Mouse (Mus musculus): Measurements from ENCODE around the gene Lrmda. TPM values are rescaled to one million over a fixed set of nuclear protein-coding genes. Genes with fewer than 3 reads are reported as not detected.

Lrmda gene
- total and polyA plus RNA-seq, 3 experiments = 5.1 to 5.9 TPM; not detected in 1

- H3K9ac ChIP-seq (ENCODE audit: control insufficient read depth, low read depth, low read length, poor library complexity, severe bottlenecking) = no peak overlapping the region
- H3K27ac ChIP-seq (ENCODE audit: control insufficient read depth, low read depth, low read length) = no peak overlapping the region
- no peaks in the 10 kb centered on the region for H3K79me2 ChIP-seq (ENCODE audit: control insufficient read depth, insufficient read depth, low read length, poor library complexity)
- H3K27me3 ChIP-seq (ENCODE audit: control insufficient read depth in 1 of 2, insufficient read depth in 2 of 2, low read length in 2 of 2) = no peaks in the 10 kb centered on the region
- TF ChIP-seq JUND (IDR thresholded peaks at IDR 0.05; ENCODE audit: low read depth, low read length) (no peak), CTCF (IDR thresholded peaks at IDR 0.05 in 2 of 3, conservative IDR thresholded peaks at IDR 0.05 in 1 of 3; ENCODE audit: control insufficient read depth in 1 of 3, insufficient read depth in 1 of 3, low read depth in 2 of 3, low read length in 3 of 3, poor library complexity in 1 of 3, severe bottlenecking in 1 of 3) (no peak), SIN3A (IDR thresholded peaks at IDR 0.05; ENCODE audit: low read length) (no peak), TCF12 (IDR thresholded peaks at IDR 0.05; ENCODE audit: low read depth, low read length) (no peak)
- H3K4me1 ChIP-seq (ENCODE audit: control insufficient read depth in 1 of 2, insufficient read depth in 2 of 2, low read length in 2 of 2) = no peaks in the 10 kb centered on the region
- H3K9me3 ChIP-seq (replicated peaks; ENCODE audit: insufficient read depth, low read length) = no peaks in the 10 kb centered on the region
- H3K36me3 ChIP-seq (ENCODE audit: control insufficient read depth in 1 of 2, insufficient read depth in 2 of 2, low read length in 2 of 2) = no peaks in the 10 kb centered on the region
- no peak overlapping the region for H3K4me3 ChIP-seq (ENCODE audit: control insufficient read depth in 1 of 2, insufficient read depth in 1 of 2, low read depth in 2 of 2, low read length in 2 of 2)
- DNase-seq (ENCODE audit: low read depth, low spot score) = no peak
Measured at GRCm38 (mm10) chr14:23016068-23016611, 996.6 kb downstream of the Lrmda start.

GRCm38 (mm10) chr14:23041002-23041401 is 1021.5 kb downstream of the Lrmda start:
- H3K36me3 ChIP-seq (ENCODE audit: control insufficient read depth in 1 of 2, insufficient read depth in 2 of 2, low read length in 2 of 2) = peaks cover 0 to 3% of the 10 kb centered on the region in 2 experiments; a peak in 2 of 4 replicates
- H3K27ac ChIP-seq (ENCODE audit: control insufficient read depth, low read depth, low read length) = no peak overlapping the region
- no peak overlapping the region for H3K4me3 ChIP-seq (ENCODE audit: control insufficient read depth in 1 of 2, insufficient read depth in 1 of 2, low read depth in 2 of 2, low read length in 2 of 2)
- no peak overlapping the region for H3K9ac ChIP-seq (ENCODE audit: control insufficient read depth, low read depth, low read length, poor library complexity, severe bottlenecking)
- TF ChIP-seq JUND (IDR thresholded peaks at IDR 0.05; ENCODE audit: low read depth, low read length) = no peak
- no peak for TF ChIP-seq EP300 (IDR thresholded peaks at IDR 0.05; ENCODE audit: low read depth in 1 of 2, low read length in 2 of 2)
- TF ChIP-seq CTCF (IDR thresholded peaks at IDR 0.05 in 2 of 3, conservative IDR thresholded peaks at IDR 0.05 in 1 of 3; ENCODE audit: control insufficient read depth in 1 of 3, insufficient read depth in 1 of 3, low read depth in 2 of 3, low read length in 3 of 3, poor library complexity in 1 of 3, severe bottlenecking in 1 of 3) = no peak
- TF ChIP-seq GABPA (IDR thresholded peaks at IDR 0.05; ENCODE audit: low read depth, low read length) = no peak
- TF ChIP-seq ZC3H11A (IDR thresholded peaks at IDR 0.05; ENCODE audit: low read depth, low read length) = no peak
- TF ChIP-seq BHLHE40 (IDR thresholded peaks at IDR 0.05; ENCODE audit: borderline replicate concordance, low read depth, low read length) = no peak
- TF ChIP-seq ZKSCAN1 (IDR thresholded peaks at IDR 0.05; ENCODE audit: low read depth, low read length) = no peak
- TF ChIP-seq ELF1 (IDR thresholded peaks at IDR 0.05; ENCODE audit: low read depth, low read length) = no peak
- TF ChIP-seq ZMIZ1 (IDR thresholded peaks at IDR 0.05; ENCODE audit: low read depth, low read length) = no peak
- TF ChIP-seq SIN3A (IDR thresholded peaks at IDR 0.05; ENCODE audit: low read length) = no peak
- TF ChIP-seq TBP (IDR thresholded peaks at IDR 0.05; ENCODE audit: low read depth, low read length) = no peak
- no peaks in the 10 kb centered on the region for H3K79me2 ChIP-seq (ENCODE audit: control insufficient read depth, insufficient read depth, low read length, poor library complexity)
- H3K4me1 ChIP-seq (ENCODE audit: control insufficient read depth in 1 of 2, insufficient read depth in 2 of 2, low read length in 2 of 2) = no peaks in the 10 kb centered on the region; a peak in 1 of 4 replicates
- no peak for DNase-seq (ENCODE audit: low read depth, low spot score)
- no peaks in the 10 kb centered on the region for H3K27me3 ChIP-seq (ENCODE audit: control insufficient read depth in 1 of 2, insufficient read depth in 2 of 2, low read length in 2 of 2)
- no peaks in the 10 kb centered on the region for H3K9me3 ChIP-seq (replicated peaks; ENCODE audit: insufficient read depth, low read length)

DNA sequence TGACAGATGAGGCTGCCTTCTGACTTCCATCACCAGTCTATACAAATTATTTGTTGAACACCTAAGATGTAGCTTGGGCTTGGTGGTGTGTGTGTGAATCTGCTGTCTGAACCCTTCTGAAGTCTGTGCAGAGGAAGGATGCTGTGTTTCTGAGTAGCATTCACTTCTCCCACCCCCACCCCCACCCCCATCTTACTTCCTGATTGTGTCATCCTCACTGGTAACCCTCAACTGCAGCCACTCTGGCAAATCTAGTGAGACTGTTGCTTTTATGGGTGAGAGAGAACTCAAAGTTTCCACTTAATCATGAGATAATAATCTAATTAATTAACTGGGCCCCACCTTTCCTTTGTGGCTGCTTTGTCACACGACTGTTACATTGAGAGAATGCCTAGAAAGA is 1025.8 kb downstream of the Lrmda start:
- no peaks in the 10 kb centered on the region; a peak in 1 of 4 replicates for H3K4me1 ChIP-seq (ENCODE audit: control insufficient read depth in 1 of 2, insufficient read depth in 2 of 2, low read length in 2 of 2)
- H3K9ac ChIP-seq (ENCODE audit: control insufficient read depth, low read depth, low read length, poor library complexity, severe bottlenecking) = no peak overlapping the region
- no peak overlapping the region for H3K27ac ChIP-seq (ENCODE audit: control insufficient read depth, low read depth, low read length)
- H3K4me3 ChIP-seq (ENCODE audit: control insufficient read depth in 1 of 2, insufficient read depth in 1 of 2, low read depth in 2 of 2, low read length in 2 of 2) = no peak overlapping the region
- peaks cover 0 to 3% of the 10 kb centered on the region in 2 experiments; a peak in 2 of 4 replicates for H3K36me3 ChIP-seq (ENCODE audit: control insufficient read depth in 1 of 2, insufficient read depth in 2 of 2, low read length in 2 of 2)
- H3K79me2 ChIP-seq (ENCODE audit: control insufficient read depth, insufficient read depth, low read length, poor library complexity) = no peaks in the 10 kb centered on the region
- peak; percentile 32 for DNase-seq (ENCODE audit: low read depth, low spot score)
- H3K27me3 ChIP-seq (ENCODE audit: control insufficient read depth in 1 of 2, insufficient read depth in 2 of 2, low read length in 2 of 2) = no peaks in the 10 kb centered on the region
- no peaks in the 10 kb centered on the region for H3K9me3 ChIP-seq (replicated peaks; ENCODE audit: insufficient read depth, low read length)
- TF ChIP-seq MAFK (IDR thresholded peaks at IDR 0.05; ENCODE audit: borderline replicate concordance, low read depth, low read length) (no peak), TBP (IDR thresholded peaks at IDR 0.05; ENCODE audit: low read depth, low read length) (no peak), NELFE (IDR thresholded peaks at IDR 0.05; ENCODE audit: low read depth, low read length) (no peak), CHD1 (IDR thresholded peaks at IDR 0.05; ENCODE audit: low read depth, low read length) (no peak), JUND (IDR thresholded peaks at IDR 0.05; ENCODE audit: low read depth, low read length) (no peak), MAZ (IDR thresholded peaks at IDR 0.05; ENCODE audit: low read depth, low read length) (no peak), POLR2A (IDR thresholded peaks at IDR 0.05; ENCODE audit: control insufficient read depth in 1 of 2, insufficient read depth in 1 of 2, low read depth in 1 of 2, low read length in 2 of 2, poor library complexity in 1 of 2) (no peak), MXI1 (IDR thresholded peaks at IDR 0.05; ENCODE audit: low read depth, low read length) (no peak), MEF2A (IDR thresholded peaks at IDR 0.05; ENCODE audit: extremely low read depth, insufficient replicate concordance, low read depth, low read length, poor library complexity, severe bottlenecking) (no peak), MAX (IDR thresholded peaks at IDR 0.05; ENCODE audit: low read length) (no peak), RCOR1 (IDR thresholded peaks at IDR 0.05; ENCODE audit: low read depth, low read length) (no peak), POLR2AphosphoS2 (IDR thresholded peaks at IDR 0.05; ENCODE audit: low read length) (no peak), ZC3H11A (IDR thresholded peaks at IDR 0.05; ENCODE audit: low read depth, low read length) (no peak), USF1 (IDR thresholded peaks at IDR 0.05; ENCODE audit: low read depth, low read length) (no peak), HCFC1 (IDR thresholded peaks at IDR 0.05; ENCODE audit: low read depth, low read length) (no peak), MYB (IDR thresholded peaks at IDR 0.05; ENCODE audit: low read depth, low read length) (no peak)
